Comparison of ENCODE assay signal across 8 mouse cellular contexts in the genomic region with DNA sequence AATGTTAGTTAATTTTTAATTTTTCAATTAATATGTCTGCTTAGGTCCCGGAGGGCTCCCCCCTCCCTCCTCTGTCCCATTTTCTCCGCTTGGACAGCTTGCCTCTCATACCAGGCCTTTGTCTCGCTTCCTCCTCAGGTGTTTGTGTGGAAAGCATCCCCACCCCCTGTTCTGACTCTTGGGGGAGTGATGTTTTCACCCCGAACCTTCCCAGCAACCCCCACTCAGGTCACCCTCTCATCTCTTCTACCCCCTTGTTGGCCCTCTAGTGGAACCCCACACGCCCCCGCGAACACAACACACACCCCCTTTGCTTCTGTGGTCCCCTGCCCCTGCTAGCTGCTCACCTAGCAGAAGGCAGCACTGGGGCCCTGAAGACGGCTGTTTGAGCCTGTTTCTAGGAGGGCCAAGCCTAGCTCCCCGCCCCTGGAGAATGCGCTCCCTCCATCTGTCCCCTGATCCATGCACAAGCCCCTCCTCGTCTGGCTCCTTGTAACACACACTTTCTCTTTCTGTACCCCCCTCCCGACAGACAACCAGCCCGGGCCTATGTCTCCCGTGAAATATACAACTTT. TPM values are rescaled to one million over a fixed set of nuclear protein-coding genes. Genes with fewer than 3 reads are reported as not detected.
DNase-seq lines count a peak whose midpoint lies in the region; ATAC-seq lines count a peak whose summit lies in the region.

No protein-coding gene starts in this region.

- no peaks in the 10 kb centered on the region for H3K9me3 ChIP-seq in embryonic facial prominence, embryonic 14.5 days (ENCODE audit: control insufficient read depth, low read length)
- no peaks in the 10 kb centered on the region for H3K9me3 ChIP-seq in intestine, embryonic 16.5 days (ENCODE audit: control insufficient read depth, low read length)
- H3K9me3 ChIP-seq in limb, embryonic 13.5 days = no peaks in the 10 kb centered on the region
- H3K9me3 ChIP-seq in midbrain, embryonic 16.5 days (replicated peaks; ENCODE audit: control insufficient read depth, low read length, poor library complexity, severe bottlenecking) = no peaks in the 10 kb centered on the region

- DNase-seq in urinary bladder, postnatal 14 days (ENCODE audit: low spot score) = peak; percentile 15
- no peak for DNase-seq in urinary bladder, postnatal 4 days (ENCODE audit: low spot score in 2 of 2)
- peak; percentile 82 for DNase-seq in embryonic facial prominence, embryonic 14.5 days (ENCODE audit: low spot score)
- no peak for DNase-seq in spleen, adult 12 weeks (ENCODE audit: low spot score)
- DNase-seq in adrenal gland, postnatal 36 days = no peak

- peaks cover 23% of the 10 kb centered on the region for H3K36me3 ChIP-seq in embryonic facial prominence, embryonic 14.5 days (ENCODE audit: control insufficient read depth, insufficient read depth, low read length)
- no peaks in the 10 kb centered on the region for H3K36me3 ChIP-seq in intestine, embryonic 16.5 days (ENCODE audit: control insufficient read depth, insufficient read depth, low read length)
- H3K36me3 ChIP-seq in limb, embryonic 13.5 days = peaks cover 38% of the 10 kb centered on the region
- peaks cover 5% of the 10 kb centered on the region; the same call in 1 of the 2 replicates for H3K36me3 ChIP-seq in midbrain, embryonic 16.5 days (ENCODE audit: control insufficient read depth, insufficient read depth, low read length)

- H3K27ac ChIP-seq in embryonic facial prominence, embryonic 14.5 days (replicated peaks; ENCODE audit: low read depth, low read length) = peak overlapping the region; percentile 92
- H3K27ac ChIP-seq in intestine, embryonic 16.5 days (ENCODE audit: low read length) = peak overlapping the region; percentile 23; the same call in 1 of the 2 replicates
- peak overlapping the region; percentile 83 for H3K27ac ChIP-seq in limb, embryonic 13.5 days
- peak overlapping the region; percentile 95 for H3K27ac ChIP-seq in midbrain, embryonic 16.5 days (ENCODE audit: low read length)

- H3K9ac ChIP-seq in embryonic facial prominence, embryonic 14.5 days (ENCODE audit: low read depth, low read length) = peak overlapping the region; percentile 98
- peak overlapping the region; percentile 95 for H3K9ac ChIP-seq in intestine, embryonic 16.5 days (ENCODE audit: low read depth, low read length)
- H3K9ac ChIP-seq in limb, embryonic 13.5 days = peak overlapping the region; percentile 98
- H3K9ac ChIP-seq in midbrain, embryonic 16.5 days (ENCODE audit: low read depth, low read length) = peak overlapping the region; percentile 100

- H3K4me1 ChIP-seq in embryonic facial prominence, embryonic 14.5 days (ENCODE audit: control insufficient read depth, insufficient read depth, low read length) = peaks cover 4% of the 10 kb centered on the region; the same call in 1 of the 2 replicates
- peaks cover 22% of the 10 kb centered on the region for H3K4me1 ChIP-seq in intestine, embryonic 16.5 days (ENCODE audit: control insufficient read depth, insufficient read depth, low read length)
- H3K4me1 ChIP-seq in limb, embryonic 13.5 days = peaks cover 24% of the 10 kb centered on the region
- peaks cover 6% of the 10 kb centered on the region for H3K4me1 ChIP-seq in midbrain, embryonic 16.5 days (ENCODE audit: control insufficient read depth, insufficient read depth, low read length)

- ATAC-seq in embryonic facial prominence, embryonic 14.5 days (ENCODE audit: low read depth) = peak; percentile 68
- peak; percentile 21; the same call in 1 of the 2 replicates for ATAC-seq in intestine, embryonic 16.5 days
- peak; percentile 21; the same call in 1 of the 2 replicates for ATAC-seq in limb, embryonic 13.5 days (ENCODE audit: low FRiP score, low read depth)
- peak; percentile 57 for ATAC-seq in midbrain, embryonic 16.5 days

- H3K4me3 ChIP-seq in embryonic facial prominence, embryonic 14.5 days (ENCODE audit: low read depth, low read length) = peak overlapping the region; percentile 94
- H3K4me3 ChIP-seq in intestine, embryonic 16.5 days (ENCODE audit: low read length) = peak overlapping the region; percentile 83
- peak overlapping the region; percentile 95 for H3K4me3 ChIP-seq in limb, embryonic 13.5 days
- peak overlapping the region; percentile 97 for H3K4me3 ChIP-seq in midbrain, embryonic 16.5 days (ENCODE audit: low read depth, low read length)

- H3K4me2 ChIP-seq in embryonic facial prominence, embryonic 14.5 days (ENCODE audit: low read depth, low read length) = peak overlapping the region; percentile 69
- peak overlapping the region; percentile 95 for H3K4me2 ChIP-seq in intestine, embryonic 16.5 days (ENCODE audit: low read depth, low read length)
- peak overlapping the region; percentile 76 for H3K4me2 ChIP-seq in limb, embryonic 13.5 days (replicated peaks)
- H3K4me2 ChIP-seq in midbrain, embryonic 16.5 days (ENCODE audit: low read length) = peak overlapping the region; percentile 68

- no peaks in the 10 kb centered on the region for H3K27me3 ChIP-seq in embryonic facial prominence, embryonic 14.5 days (replicated peaks; ENCODE audit: control insufficient read depth, insufficient read depth, low read length)
- H3K27me3 ChIP-seq in intestine, embryonic 16.5 days (replicated peaks; ENCODE audit: control insufficient read depth, insufficient read depth, low read length) = no peaks in the 10 kb centered on the region
- peaks cover 7% of the 10 kb centered on the region; the same call in 1 of the 2 replicates for H3K27me3 ChIP-seq in limb, embryonic 13.5 days
- no peaks in the 10 kb centered on the region for H3K27me3 ChIP-seq in midbrain, embryonic 16.5 days (ENCODE audit: control insufficient read depth, insufficient read depth, low read depth, low read length)

- WGBS in embryonic facial prominence, embryonic 14.5 days = 15% methylated on average over 14 of the region's 14 CpGs
- 16% methylated on average over 14 of the region's 14 CpGs for WGBS in intestine, embryonic 16.5 days
- WGBS in limb, embryonic 13.5 days = 16% methylated on average over 14 of the region's 14 CpGs
- WGBS in midbrain, embryonic 16.5 days = 16% methylated on average over 14 of the region's 14 CpGs

RNA-seq across cellular contexts. Expression of gene Vps37d, which starts 1.0 kb away (rescaled TPM):
- polyA plus RNA-seq in embryonic facial prominence, embryonic 14.5 days (2014; fragmentation: Nextera tagmentation; extraction: Ambion mirVana) = 7.7 and 8.5 TPM in 2 replicates
- polyA plus RNA-seq in intestine, embryonic 16.5 days (2015; fragmentation: Nextera tagmentation; extraction: Ambion mirVana) = 2.9 TPM in 2 replicates
- polyA plus RNA-seq in limb, embryonic 13.5 days (2015; fragmentation: Nextera tagmentation; extraction: Ambion mirVana) = 12.7 and 15.1 TPM in 2 replicates
- polyA plus RNA-seq in midbrain, embryonic 16.5 days (2015; fragmentation: Nextera tagmentation; extraction: Ambion mirVana) = 32.4 and 33.6 TPM in 2 replicates
- total RNA-seq in adrenal gland, postnatal 36 days (2021) = 1 to 10 TPM; 1.8 to 3.7 TPM

RNA-seq across cellular contexts. Expression of gene Bud23, which starts 12.3 kb away (rescaled TPM):
- 74.0 and 87.2 TPM in 2 replicates for polyA plus RNA-seq in embryonic facial prominence, embryonic 14.5 days (2014; fragmentation: Nextera tagmentation; extraction: Ambion mirVana)
- polyA plus RNA-seq in intestine, embryonic 16.5 days (2015; fragmentation: Nextera tagmentation; extraction: Ambion mirVana) = 84.6 and 109 TPM in 2 replicates
- 143 and 145 TPM in 2 replicates for polyA plus RNA-seq in limb, embryonic 13.5 days (2015; fragmentation: Nextera tagmentation; extraction: Ambion mirVana)
- 74.4 and 76.9 TPM in 2 replicates for polyA plus RNA-seq in midbrain, embryonic 16.5 days (2015; fragmentation: Nextera tagmentation; extraction: Ambion mirVana)
- 10 to 100 TPM; 51.7 to 57.7 TPM for total RNA-seq in adrenal gland, postnatal 36 days (2021)

RNA-seq across cellular contexts. Expression of gene Mlxipl, which starts 12.7 kb away (rescaled TPM):
- polyA plus RNA-seq in embryonic facial prominence, embryonic 14.5 days (2014; fragmentation: Nextera tagmentation; extraction: Ambion mirVana) = 1.2 and 1.6 TPM in 2 replicates
- 8.2 and 9.5 TPM in 2 replicates for polyA plus RNA-seq in intestine, embryonic 16.5 days (2015; fragmentation: Nextera tagmentation; extraction: Ambion mirVana)
- 1.6 and 2.2 TPM in 2 replicates for polyA plus RNA-seq in limb, embryonic 13.5 days (2015; fragmentation: Nextera tagmentation; extraction: Ambion mirVana)
- 0.87 and 1.0 TPM in 2 replicates for polyA plus RNA-seq in midbrain, embryonic 16.5 days (2015; fragmentation: Nextera tagmentation; extraction: Ambion mirVana)
- total RNA-seq in adrenal gland, postnatal 36 days (2021) = 10 to 100 TPM; 47.4 to 73.6 TPM

RNA-seq across cellular contexts. Expression of gene Dnajc30, which starts 13.0 kb away (rescaled TPM):
- polyA plus RNA-seq in embryonic facial prominence, embryonic 14.5 days (2014; fragmentation: Nextera tagmentation; extraction: Ambion mirVana) = 31.1 and 33.9 TPM in 2 replicates
- 33.9 and 39.2 TPM in 2 replicates for polyA plus RNA-seq in intestine, embryonic 16.5 days (2015; fragmentation: Nextera tagmentation; extraction: Ambion mirVana)
- polyA plus RNA-seq in limb, embryonic 13.5 days (2015; fragmentation: Nextera tagmentation; extraction: Ambion mirVana) = 35.5 and 35.7 TPM in 2 replicates
- 48.8 and 49.6 TPM in 2 replicates for polyA plus RNA-seq in midbrain, embryonic 16.5 days (2015; fragmentation: Nextera tagmentation; extraction: Ambion mirVana)
- 10 to 100 TPM; 28.1 to 34.6 TPM for total RNA-seq in adrenal gland, postnatal 36 days (2021)

RNA-seq across cellular contexts. Expression of gene Stx1a, which starts 53.7 kb away (rescaled TPM):
- 19.6 and 20.8 TPM in 2 replicates for polyA plus RNA-seq in embryonic facial prominence, embryonic 14.5 days (2014; fragmentation: Nextera tagmentation; extraction: Ambion mirVana)
- 11.9 and 13.4 TPM in 2 replicates for polyA plus RNA-seq in intestine, embryonic 16.5 days (2015; fragmentation: Nextera tagmentation; extraction: Ambion mirVana)
- 11.7 and 13.1 TPM in 2 replicates for polyA plus RNA-seq in limb, embryonic 13.5 days (2015; fragmentation: Nextera tagmentation; extraction: Ambion mirVana)
- 162 and 195 TPM in 2 replicates for polyA plus RNA-seq in midbrain, embryonic 16.5 days (2015; fragmentation: Nextera tagmentation; extraction: Ambion mirVana)
- total RNA-seq in adrenal gland, postnatal 36 days (2021) = 1 to 10 TPM; 6.8 to 7.7 TPM

Comparison
In these comparisons a context has a peak if more than half of its experiments do, and no peak if none do; other contexts are left out.
1. DNase-seq: peak in urinary bladder, postnatal 14 days (single experiment) and embryonic facial prominence, embryonic 14.5 days (single experiment); none in urinary bladder, postnatal 4 days (0 of 2), spleen, adult 12 weeks (single experiment) and adrenal gland, postnatal 36 days (0 of 2).
2. H3K27ac ChIP-seq: peak in every context shown above with its lines; median percentile 95 in midbrain, embryonic 16.5 days; 92 in embryonic facial prominence, embryonic 14.5 days; 83 in limb, embryonic 13.5 days; 23 in intestine, embryonic 16.5 days.
3. Peak in every context shown above with its lines, with median percentiles within 50 percentile points of each other: ATAC-seq, H3K4me2 ChIP-seq, H3K4me3 ChIP-seq and H3K9ac ChIP-seq.